Mouse (Mus musculus): ENCODE results near the gene Defb30.

Defb30 gene

GRCm38 (mm10) chr14:63049910-63050370, at the start of gene Defb30:
Gene Defb30 (minus strand): TSS chr14:63049960.
- in situ Hi-C loops (cut with MboI): no loop called here

- in situ Hi-C loops (cut with MboI): loop anchor here (5.0 kb wide), 1 partner anchor 130 kb away; no protein-coding TSS in a partner anchor
Observed at GRCm38 (mm10) chr14:63067708-63068107, 17.9 kb upstream of the Defb30 start.

- in situ Hi-C loops (cut with MboI): loop anchor here (5.0 kb wide), 1 partner anchor 131 kb away; no protein-coding TSS in a partner anchor
Observed at GRCm38 (mm10) chr14:63066630-63067310, 17.0 kb upstream of the Defb30 start.

- in situ Hi-C loops (cut with MboI): loop anchor here (5.0 kb wide), 1 partner anchor 132 kb away; no protein-coding TSS in a partner anchor
Observed at GRCm38 (mm10) chr14:63065391-63065790, 15.6 kb upstream of the Defb30 start.

- in situ Hi-C loops (cut with MboI): no loop called here
Observed at GRCm38 (mm10) chr14:63062184-63062583, 12.4 kb upstream of the Defb30 start.

- in situ Hi-C loops (cut with MboI): no loop called here
Observed at GRCm38 (mm10) chr14:63060361-63060760, 10.6 kb upstream of the Defb30 start.

- in situ Hi-C loops (cut with MboI): no loop called here
Observed at GRCm38 (mm10) chr14:63054729-63055128, 5.0 kb upstream of the Defb30 start.

- in situ Hi-C loops (cut with MboI): no loop called here
Observed at GRCm38 (mm10) chr14:63050769-63051168, 1.0 kb upstream of the Defb30 start.

- in situ Hi-C loops (cut with MboI): no loop called here
Observed at GRCm38 (mm10) chr14:63046691-63047090, 3.1 kb downstream of the Defb30 start, which contains the start of gene Defb42. Gene Defb42 (plus strand): TSS chr14:63046991.

- in situ Hi-C loops (cut with MboI): no loop called here
Observed at GRCm38 (mm10) chr14:63020524-63021156, 29.1 kb downstream of the Defb30 start.

GRCm38 (mm10) chr14:63014667-63015066, 35.1 kb downstream of the Defb30 start:
- in situ Hi-C loops (cut with MboI): no loop called here

GRCm38 (mm10) chr14:63013082-63013481, 36.7 kb downstream of the Defb30 start:
- in situ Hi-C loops (cut with MboI): no loop called here

GRCm38 (mm10) chr14:63011471-63011870, 38.3 kb downstream of the Defb30 start, which contains the start of gene Defb43:
Gene Defb43 (plus strand): TSS chr14:63011771.
- in situ Hi-C loops (cut with MboI): no loop called here

- in situ Hi-C loops (cut with MboI): no loop called here
Observed at GRCm38 (mm10) chr14:63002588-63002987, 47.2 kb downstream of the Defb30 start.

GRCm38 (mm10) chr14:62998977-62999376, 50.8 kb downstream of the Defb30 start:
- in situ Hi-C loops (cut with MboI): no loop called here

GRCm38 (mm10) chr14:62997777-62998176, 52.0 kb downstream of the Defb30 start, which contains the start of gene Defb47:
Gene Defb47 (plus strand): TSS chr14:62998077.
- in situ Hi-C loops (cut with MboI): no loop called here

- in situ Hi-C loops (cut with MboI): no loop called here
Observed at GRCm38 (mm10) chr14:62991849-62992510, 57.8 kb downstream of the Defb30 start.

- in situ Hi-C loops (cut with MboI): no loop called here
Observed at GRCm38 (mm10) chr14:62991271-62991670, 58.5 kb downstream of the Defb30 start.

GRCm38 (mm10) chr14:62984410-62984809, 65.3 kb downstream of the Defb30 start, which contains the start of gene Defb48:
Gene Defb48 (minus strand): TSS chr14:62984510.
- in situ Hi-C loops (cut with MboI): no loop called here

Data from mature B cell (primary cell).